In genomic region chr3:39952103-39952502, GRCm38 (mm10) we compare ENCODE assay signal across 18 mouse cellular contexts.
"Had no signal": no experiment of that assay in that cellular context is flagged by ENCODE, and none has a peak within 500 bp of the region (broad histone marks: within the 10 kb centered on the region; RNA-seq: fewer than 3 reads in every experiment).

No protein-coding gene starts in this region.

- H3K27me3 ChIP-seq: midbrain, embryonic 12.5 days; neural tube, embryonic 13.5 days; neural tube, embryonic 15.5 days had no signal

- H3K4me2 ChIP-seq: lung, embryonic 14.5 days; midbrain, embryonic 12.5 days; neural tube, embryonic 13.5 days; neural tube, embryonic 15.5 days had no signal

- DNase-seq: lung, embryonic 14.5 days; lung, postnatal 10 days; lung, postnatal 4 days; midbrain, embryonic 14.5 days; retina, postnatal 1 day; right cerebral cortex, adult 18-20 months; right cerebral cortex, postnatal 25 days; right cerebral cortex, postnatal 4 days; spleen, adult 18-20 months; thymus, adult 18-20 months; thymus, postnatal 14 days; thymus, postnatal 36 days had no signal

- H3K4me1 ChIP-seq: midbrain, embryonic 10.5 days; midbrain, embryonic 12.5 days; neural tube, embryonic 13.5 days; neural tube, embryonic 15.5 days had no signal

- H3K36me3 ChIP-seq: midbrain, embryonic 10.5 days; midbrain, embryonic 12.5 days; neural tube, embryonic 13.5 days; neural tube, embryonic 15.5 days had no signal

- H3K9me3 ChIP-seq: midbrain, embryonic 12.5 days had no signal

- H3K4me3 ChIP-seq: midbrain, embryonic 10.5 days; midbrain, embryonic 12.5 days; myocyte; neural tube, embryonic 13.5 days; neural tube, embryonic 15.5 days had no signal

- ATAC-seq: midbrain, embryonic 16.5 days had no signal

- H3K27ac ChIP-seq: midbrain, embryonic 10.5 days; midbrain, embryonic 12.5 days; neural tube, embryonic 13.5 days; neural tube, embryonic 15.5 days had no signal

- H3K9ac ChIP-seq: lung, embryonic 14.5 days; midbrain, embryonic 12.5 days; neural tube, embryonic 13.5 days; neural tube, embryonic 15.5 days had no signal
